Mouse (Mus musculus) cerebellum, adult 2 months (tissue): Measurements from ENCODE around the gene Prkcg. TPM values are rescaled to one million over a fixed set of nuclear protein-coding genes. Genes with fewer than 3 reads are reported as not detected.

Experiments used
- DNase-seq, 2 experiments: peaks; one replicate each; pipeline ENCODE4 v3.0.0; 2021
- H3K27ac ChIP-seq: fragments of 200-500 bp; 2 replicates; pipeline ENCODE4 v1.5.1; 2012; ENCODE audit warnings: low read length, control low read depth, inconsistent platforms; ENCODE audit not compliant: insufficient read depth
- H3K27me3 ChIP-seq: fragments of 200-500 bp; 2 replicates; pipeline ENCODE4 v1.6.1; 2012; ENCODE audit warnings: inconsistent platforms, mild to moderate bottlenecking, low read length, moderate library complexity; ENCODE audit not compliant: control insufficient read depth, insufficient read depth
- H3K4me1 ChIP-seq: fragments of 200-500 bp; 2 replicates; pipeline ENCODE4 v1.6.1; 2011; ENCODE audit warnings: low read length; ENCODE audit not compliant: control insufficient read depth, insufficient read depth
- H3K4me3 ChIP-seq: fragments of 200-500 bp; replicated peaks from 2 replicates; pipeline ENCODE3; 2011; ENCODE audit warnings: mild to moderate bottlenecking, low read depth, low read length, control low read depth; ENCODE audit not compliant: insufficient read depth
- CTCF ChIP-seq: fragments of 200-500 bp; IDR thresholded peaks from 2 replicates; pipeline ENCODE4 v1.5.1; 2011; ENCODE audit warnings: low read depth, mild to moderate bottlenecking, control low read depth, low read length, moderate library complexity, borderline replicate concordance; ENCODE audit not compliant: insufficient read depth
- POLR2A ChIP-seq: fragments of 200-500 bp; IDR thresholded peaks from 2 replicates; pipeline ENCODE4 v1.6.1; 2011; ENCODE audit warnings: low read length, control low read depth, borderline replicate concordance; ENCODE audit not compliant: insufficient read depth
- WGBS: fragments of 180-500 bp; shearing (Covaris S2); methylation state at CpG from one replicate; pipeline ENCODE4 v1.1.7; 2018; 5-methylcytosine and 5-hydroxymethylcytosine counted together
- polyA plus RNA-seq: library from polyadenylated mRNA; depleted of rRNA; stranded (reverse); fragments of >200 nt; gene quantifications from 2 replicates; pipeline ENCODE4 v1.2.3, GENCODE M21; 2012

Gene Prkcg
- polyA plus RNA-seq, 1 experiment: 152 TPM

DNA sequence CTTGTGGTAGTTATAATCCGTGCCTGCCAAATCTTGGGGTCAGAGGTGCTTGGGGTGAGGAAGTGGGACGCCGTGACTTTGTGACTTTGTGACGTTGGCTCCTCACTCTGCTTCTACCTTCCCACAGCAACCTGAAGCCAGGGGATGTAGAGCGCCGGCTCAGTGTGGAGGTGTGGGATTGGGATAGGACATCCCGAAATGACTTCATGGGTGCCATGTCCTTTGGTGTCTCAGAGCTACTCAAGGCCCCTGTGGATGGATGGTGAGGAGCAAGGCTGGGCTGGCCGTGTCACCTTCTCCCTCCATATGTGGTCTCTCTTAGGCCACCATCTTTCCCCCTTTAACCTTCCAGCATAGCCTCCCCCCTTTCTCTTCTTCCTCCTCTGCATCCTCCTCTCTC lies 24.6 kb downstream of the Prkcg start:
- Histone ChIP-seq H3K27me3 (no peaks in the 10 kb centered on the region), H3K4me3 (no peak overlapping the region), H3K27ac (no peak overlapping the region), H3K4me1 (no peaks in the 10 kb centered on the region)
- WGBS: 86% methylated on average over 8 of the region's 8 CpGs
- TF ChIP-seq POLR2A (no peak), CTCF (no peak)
- no peak for DNase-seq

- TF ChIP-seq POLR2A (no peak), CTCF (no peak)
- Histone ChIP-seq H3K27me3 (no peaks in the 10 kb centered on the region), H3K4me1 (no peaks in the 10 kb centered on the region), H3K27ac (no peak overlapping the region), H3K4me3 (no peak overlapping the region)
- 71% methylated on average over 5 of the region's 5 CpGs for WGBS
- DNase-seq: no peak
Measured at GRCm38 (mm10) chr7:3314121-3314520, 25.1 kb downstream of the Prkcg start.

DNA sequence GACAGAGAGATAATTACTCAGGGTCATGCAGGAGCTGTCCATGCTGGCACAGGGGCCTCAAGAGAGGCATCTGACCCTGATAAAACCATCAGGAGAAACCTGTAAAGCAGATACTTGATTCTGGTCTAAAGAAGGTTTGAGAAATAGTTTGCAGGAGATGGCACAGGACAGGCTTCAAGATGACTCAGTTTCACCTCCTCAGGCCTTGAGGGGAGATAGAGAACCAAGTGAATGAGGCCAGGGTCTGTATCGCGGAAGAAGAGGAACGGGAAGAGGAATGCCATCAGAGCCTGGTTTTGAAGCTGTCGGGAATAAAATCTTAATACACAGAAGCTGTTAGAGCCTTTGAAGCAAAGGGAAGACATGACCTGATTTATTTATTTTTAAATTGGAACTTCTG lies 28.7 kb downstream of the Prkcg start:
- H3K27ac ChIP-seq: no peak overlapping the region
- WGBS: 53% methylated on average over 4 of the region's 4 CpGs
- TF ChIP-seq CTCF: no peak
- no peak for TF ChIP-seq POLR2A
- H3K4me3 ChIP-seq: no peak overlapping the region
- H3K27me3 ChIP-seq: no peaks in the 10 kb centered on the region
- no peak for DNase-seq
- H3K4me1 ChIP-seq: no peaks in the 10 kb centered on the region

- no peak for TF ChIP-seq CTCF
- no peak for TF ChIP-seq POLR2A
- Histone ChIP-seq H3K27me3 (no peaks in the 10 kb centered on the region), H3K27ac (no peak overlapping the region), H3K4me1 (no peaks in the 10 kb centered on the region), H3K4me3 (no peak overlapping the region)
- DNase-seq: no peak
- WGBS: 67% methylated on average over 3 of the region's 3 CpGs
Measured at GRCm38 (mm10) chr7:3320856-3321255, 31.9 kb downstream of the Prkcg start.

DNA sequence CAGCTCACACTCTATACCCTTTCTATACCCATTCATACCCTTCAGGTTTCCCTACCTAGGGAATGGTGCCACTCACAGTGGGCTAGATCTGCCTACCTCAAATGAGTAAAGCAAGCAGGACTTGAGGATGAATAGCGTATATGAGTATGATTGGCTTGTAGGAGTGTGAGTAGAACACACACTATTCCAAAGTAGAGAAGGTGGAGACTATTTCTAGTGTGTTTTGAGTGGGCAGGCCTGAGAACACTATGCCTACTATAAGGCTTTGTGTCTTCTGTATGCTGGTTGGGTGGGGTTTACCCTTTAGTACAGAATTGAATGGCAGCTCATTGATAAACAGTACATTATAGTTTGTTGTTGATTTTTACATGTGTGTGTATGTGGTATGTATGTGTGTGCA lies 34.8 kb downstream of the Prkcg start:
- no peak overlapping the region for H3K4me3 ChIP-seq
- no peak overlapping the region for H3K27ac ChIP-seq
- no peaks in the 10 kb centered on the region for H3K27me3 ChIP-seq
- WGBS: 88% methylated on average over 1 of the region's 1 CpGs
- no peak for DNase-seq
- H3K4me1 ChIP-seq: no peaks in the 10 kb centered on the region
- TF ChIP-seq CTCF (no peak), POLR2A (no peak)

DNA sequence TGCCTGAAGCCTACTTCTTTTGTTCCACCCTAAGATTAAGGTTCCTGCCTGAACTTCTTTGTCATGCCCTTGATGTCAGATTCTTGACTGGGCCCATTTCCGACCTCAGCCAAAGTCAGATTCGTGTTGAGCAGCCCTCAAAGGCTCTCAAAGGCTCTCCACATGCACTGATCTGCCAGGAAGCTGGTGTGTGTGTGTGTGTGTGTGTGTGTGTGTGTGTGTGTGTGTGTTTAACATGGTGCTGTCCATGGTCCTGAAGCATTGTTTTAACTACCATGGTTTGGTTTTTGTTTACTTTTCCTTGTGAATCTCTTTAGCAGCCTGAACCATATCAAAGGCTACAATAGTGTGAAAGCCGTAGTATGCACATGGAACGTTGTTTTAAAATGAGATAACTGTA lies 39.0 kb downstream of the Prkcg start:
- WGBS: 78% methylated on average over 4 of the region's 4 CpGs
- Histone ChIP-seq H3K27ac (no peak overlapping the region), H3K4me3 (no peak overlapping the region), H3K4me1 (no peaks in the 10 kb centered on the region), H3K27me3 (no peaks in the 10 kb centered on the region)
- no peak for DNase-seq
- TF ChIP-seq POLR2A: no peak
- no peak for TF ChIP-seq CTCF

DNA sequence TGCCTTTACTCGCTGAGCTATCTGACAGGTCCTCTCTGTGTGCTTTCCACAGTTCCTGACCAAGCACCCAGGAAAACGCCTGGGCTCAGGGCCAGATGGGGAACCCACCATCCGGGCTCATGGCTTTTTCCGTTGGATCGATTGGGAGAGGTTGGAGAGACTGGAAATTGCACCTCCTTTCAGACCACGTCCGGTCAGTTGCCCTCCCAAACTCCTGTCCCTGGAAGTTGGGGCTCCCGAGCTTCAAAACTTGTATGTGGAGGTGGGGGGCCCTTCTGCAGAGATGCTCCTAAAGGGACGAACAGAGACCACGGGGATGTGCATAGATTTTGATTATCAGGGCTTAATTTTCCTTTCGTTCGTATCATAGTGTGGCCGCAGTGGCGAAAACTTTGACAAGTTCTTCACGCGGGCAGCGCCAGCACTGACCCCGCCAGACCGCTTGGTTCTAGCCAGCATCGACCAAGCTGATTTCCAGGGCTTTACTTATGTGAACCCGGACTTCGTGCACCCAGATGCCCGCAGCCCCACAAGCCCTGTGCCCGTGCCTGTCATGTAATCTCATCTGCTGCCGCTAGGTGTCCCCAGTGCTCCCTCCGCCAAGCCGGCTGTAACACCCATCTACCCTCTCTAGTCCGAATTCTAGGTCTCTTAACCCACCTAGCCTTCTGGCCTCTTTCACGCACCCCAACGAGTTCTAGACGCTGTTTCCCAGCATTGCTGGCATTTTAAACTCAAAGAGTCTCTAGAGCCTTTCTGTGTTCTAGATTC lies 41.0 kb downstream of the Prkcg start:
- H3K4me3 ChIP-seq: no peak overlapping the region
- TF ChIP-seq CTCF (peak; percentile 96), POLR2A (no peak)
- H3K4me1 ChIP-seq: no peaks in the 10 kb centered on the region
- no peak overlapping the region for H3K27ac ChIP-seq
- 17% methylated on average over 31 of the region's 31 CpGs for WGBS
- DNase-seq: peak; percentile 80 to 90
- H3K27me3 ChIP-seq: no peaks in the 10 kb centered on the region

DNA sequence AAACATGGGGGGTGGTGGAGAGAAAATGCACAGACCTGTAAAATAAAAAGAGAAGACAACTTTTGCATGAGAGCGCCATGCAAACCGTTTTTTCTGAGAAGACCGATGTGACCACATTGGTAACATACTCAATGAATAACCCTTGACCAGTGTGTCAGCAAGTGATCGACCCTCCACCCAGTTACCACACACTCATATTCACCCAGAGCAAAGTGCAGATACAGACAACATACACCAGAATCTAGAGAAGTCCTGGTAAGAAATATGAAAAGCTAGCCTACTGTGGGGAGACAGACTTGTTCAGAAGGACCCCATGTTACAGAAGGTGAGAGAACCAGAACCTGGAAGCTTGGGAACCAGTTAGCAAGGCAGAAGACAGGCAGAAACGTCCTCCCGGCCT lies 42.2 kb downstream of the Prkcg start:
- H3K4me1 ChIP-seq: peaks cover 4% of the 10 kb centered on the region; the same call in 1 of the 2 replicates
- peak overlapping the region; percentile 76 for H3K4me3 ChIP-seq
- DNase-seq: no peak
- WGBS: 45% methylated on average over 6 of the region's 6 CpGs
- H3K27me3 ChIP-seq: no peaks in the 10 kb centered on the region
- no peak for TF ChIP-seq CTCF
- no peak for TF ChIP-seq POLR2A
- H3K27ac ChIP-seq: peak overlapping the region; percentile 94; the same call in 1 of the 2 replicates
